Mouse (Mus musculus): ENCODE measurements at regions not wholly inside any gene's neighbourhood (a gene's known extent, or its start where the extent isn't known, plus 50 kb on each side); places are given as distances from the start of the nearest gene placed in this dataset.

DNA sequence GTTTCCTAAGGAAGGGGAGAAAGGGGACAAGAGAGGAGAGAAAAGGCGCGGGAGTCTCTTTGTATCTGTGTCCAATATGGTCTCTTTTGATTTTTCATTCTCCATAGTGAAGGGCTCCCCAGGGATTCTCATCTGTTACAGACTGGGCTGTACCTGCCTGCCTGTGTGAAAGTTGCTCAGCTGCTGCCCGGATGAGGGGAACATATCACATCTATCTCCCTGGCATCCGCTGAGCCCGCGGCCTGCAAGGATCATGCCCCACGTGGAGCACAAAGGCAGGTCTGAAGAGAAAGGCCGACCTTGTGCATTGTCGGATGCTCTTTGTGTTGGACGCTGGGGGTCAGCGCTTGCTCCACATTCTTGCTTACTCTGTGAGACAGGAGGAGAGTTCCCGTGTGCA is 85.5 kb downstream of the Olig3 start:
- no peaks in the 10 kb centered on the region for H3K36me3 ChIP-seq (ENCODE audit: insufficient read depth)
- no peaks in the 10 kb centered on the region for H3K9me3 ChIP-seq (ENCODE audit: low read depth, low read length)
- H3K4me2 ChIP-seq: no peak overlapping the region
- ATAC-seq (ENCODE audit: insufficient read depth) (no peak), DNase-seq (no peak)
- TF ChIP-seq CTCF (IDR thresholded peaks at IDR 0.05; ENCODE audit: low read depth): no peak
- 48% methylated on average over 12 of the region's 12 CpGs for WGBS
- 0 out of 2 replicates have a peak, but pooled peaks cover 4% of the 10 kb centered on the region for H3K27me3 ChIP-seq (ENCODE audit: insufficient read depth, low read length)
- no peak overlapping the region for H3K27ac ChIP-seq (ENCODE audit: low read depth)
- H3K4me1 ChIP-seq (ENCODE audit: insufficient read depth): no peaks in the 10 kb centered on the region
- H3K4me3 ChIP-seq (ENCODE audit: low read depth, low read length): no peak overlapping the region
- no peak overlapping the region for H3K9ac ChIP-seq

DNA sequence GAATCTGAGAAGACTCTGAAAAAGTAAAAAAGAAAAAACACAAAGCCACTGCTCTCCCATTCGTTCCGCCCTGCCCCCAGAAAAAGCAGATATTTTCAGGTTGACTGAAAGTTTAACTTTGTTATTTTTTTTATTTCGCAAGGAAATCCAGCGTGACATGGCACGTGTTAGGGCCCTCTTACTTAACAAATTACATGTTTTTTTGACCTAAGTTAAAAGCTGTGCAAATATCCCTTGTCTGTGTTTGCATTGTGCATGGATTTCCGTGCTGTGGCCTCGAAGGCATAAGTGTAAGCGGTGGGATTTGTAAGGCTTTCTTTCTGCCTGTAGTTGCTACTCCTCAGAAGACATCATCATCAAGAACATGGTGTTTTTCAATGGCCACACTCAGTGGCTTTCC is 87.2 kb downstream of the Olig3 start:
- Histone ChIP-seq H3K27ac (ENCODE audit: low read depth) (no peak overlapping the region), H3K9ac (no peak overlapping the region), H3K4me3 (ENCODE audit: low read depth, low read length) (no peak overlapping the region), H3K27me3 (ENCODE audit: insufficient read depth, low read length) (0 out of 2 replicates have a peak, but pooled peaks cover 4% of the 10 kb centered on the region), H3K4me2 (no peak overlapping the region), H3K9me3 (ENCODE audit: low read depth, low read length) (no peaks in the 10 kb centered on the region), H3K4me1 (ENCODE audit: insufficient read depth) (no peaks in the 10 kb centered on the region), H3K36me3 (ENCODE audit: insufficient read depth) (no peaks in the 10 kb centered on the region)
- ATAC-seq (ENCODE audit: insufficient read depth): no peak
- no peak for TF ChIP-seq CTCF (IDR thresholded peaks at IDR 0.05; ENCODE audit: low read depth)
- 37% methylated on average over 8 of the region's 8 CpGs for WGBS
- DNase-seq: no peak

DNA sequence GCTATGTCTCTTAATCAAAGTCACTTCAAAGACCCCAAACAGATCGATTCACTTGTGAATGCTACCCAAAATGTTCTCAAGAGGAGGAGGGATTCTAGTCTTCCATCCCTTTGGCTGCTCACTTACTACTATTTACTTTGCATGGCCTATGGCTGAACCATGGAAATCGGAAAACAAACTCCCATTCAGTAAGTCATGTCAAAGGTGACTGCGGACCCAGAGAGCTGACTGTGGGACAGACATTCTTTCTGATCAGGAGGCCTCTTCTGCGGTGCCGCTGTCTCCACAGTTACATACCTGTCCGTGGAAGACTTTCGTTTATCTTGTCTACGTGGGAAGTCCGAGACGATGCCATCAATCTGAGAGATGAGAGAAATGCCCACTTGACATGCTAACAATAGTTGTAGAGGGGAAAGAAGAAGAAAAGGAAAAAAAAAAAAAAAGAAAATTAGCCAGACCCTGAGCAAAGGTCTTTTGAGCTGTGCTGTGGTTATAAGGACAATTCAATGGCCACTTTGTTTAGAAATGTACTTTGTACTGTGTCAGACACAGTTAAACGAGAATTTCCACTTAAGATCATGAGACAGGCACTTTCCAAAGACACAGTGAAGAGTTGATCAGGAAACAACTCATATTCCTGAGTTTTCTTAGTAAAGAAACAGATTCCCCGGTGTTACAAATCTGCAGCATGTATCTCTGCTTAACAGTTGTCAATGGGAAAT is 92.7 kb downstream of the Olig3 start:
- no peak overlapping the region for H3K4me2 ChIP-seq
- 41% methylated on average over 12 of the region's 12 CpGs for WGBS
- TF ChIP-seq CTCF (IDR thresholded peaks at IDR 0.05; ENCODE audit: low read depth): no peak

DNA sequence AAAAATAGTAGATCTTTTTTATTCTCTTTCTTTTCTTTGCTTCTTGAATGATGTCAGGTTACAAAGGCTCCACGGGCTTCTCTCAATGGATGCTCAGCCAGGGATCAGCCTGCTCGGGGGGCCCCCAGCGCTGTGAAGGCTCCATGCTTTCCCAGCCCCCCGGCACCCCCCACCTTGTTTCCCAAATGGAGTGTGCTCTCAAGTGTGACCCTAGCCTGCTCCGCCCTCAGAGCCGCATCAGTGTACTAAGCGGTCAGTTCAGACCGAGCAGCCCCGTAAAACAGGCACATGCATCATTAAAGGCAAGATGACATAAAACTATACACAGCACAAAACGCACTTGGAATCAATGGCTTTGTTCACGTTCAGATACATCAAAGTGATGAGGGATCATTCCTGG is 102.7 kb downstream of the Olig3 start:
- no peak for TF ChIP-seq CTCF (IDR thresholded peaks at IDR 0.05; ENCODE audit: low read depth)
- no peak overlapping the region for H3K9ac ChIP-seq
- H3K27me3 ChIP-seq (ENCODE audit: insufficient read depth, low read length): no peaks in the 10 kb centered on the region
- H3K4me2 ChIP-seq: no peak overlapping the region
- no peaks in the 10 kb centered on the region for H3K36me3 ChIP-seq (ENCODE audit: insufficient read depth)
- ATAC-seq (ENCODE audit: insufficient read depth): no peak
- WGBS: 62% methylated on average over 11 of the region's 11 CpGs
- H3K4me1 ChIP-seq (ENCODE audit: insufficient read depth): no peaks in the 10 kb centered on the region
- no peak overlapping the region for H3K27ac ChIP-seq (ENCODE audit: low read depth)
- H3K9me3 ChIP-seq (ENCODE audit: low read depth, low read length): no peaks in the 10 kb centered on the region
- no peak overlapping the region for H3K4me3 ChIP-seq (ENCODE audit: low read depth, low read length)
- no peak for DNase-seq

More for the DNA sequence above, 92.7 kb downstream of the Olig3 start:
- no peaks in the 10 kb centered on the region for H3K36me3 ChIP-seq (ENCODE audit: insufficient read depth)
- no peak overlapping the region for H3K27ac ChIP-seq (ENCODE audit: low read depth)
- no peaks in the 10 kb centered on the region for H3K9me3 ChIP-seq (ENCODE audit: low read depth, low read length)
- no peaks in the 10 kb centered on the region for H3K4me1 ChIP-seq (ENCODE audit: insufficient read depth)
- DNase-seq (no peak), ATAC-seq (ENCODE audit: insufficient read depth) (no peak)
- no peak overlapping the region for H3K4me3 ChIP-seq (ENCODE audit: low read depth, low read length)
- H3K9ac ChIP-seq: no peak overlapping the region
- H3K27me3 ChIP-seq (ENCODE audit: insufficient read depth, low read length): no peaks in the 10 kb centered on the region

DNA sequence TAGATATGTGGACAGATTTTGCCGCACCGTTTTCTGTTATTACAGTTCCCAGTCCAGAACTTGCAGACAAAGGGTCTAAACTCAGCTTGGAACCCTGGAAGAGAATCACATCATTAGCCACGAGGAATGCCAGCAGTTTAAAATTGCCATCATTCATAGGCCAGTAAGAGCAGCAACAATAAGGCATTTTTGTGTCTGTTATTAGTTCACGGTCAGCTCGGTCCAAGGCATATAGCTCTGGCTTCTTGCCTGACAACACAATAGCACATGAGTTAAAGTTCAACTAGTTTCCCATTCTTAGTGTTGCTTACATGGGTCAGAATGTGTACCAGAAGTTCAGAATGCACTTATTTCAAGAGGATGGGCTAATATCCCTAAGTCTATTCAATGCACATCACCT is 103.4 kb downstream of the Olig3 start:
- H3K9me3 ChIP-seq (ENCODE audit: low read depth, low read length): no peaks in the 10 kb centered on the region
- WGBS: 73% methylated on average over 5 of the region's 5 CpGs
- H3K27ac ChIP-seq (ENCODE audit: low read depth): no peak overlapping the region

DNA sequence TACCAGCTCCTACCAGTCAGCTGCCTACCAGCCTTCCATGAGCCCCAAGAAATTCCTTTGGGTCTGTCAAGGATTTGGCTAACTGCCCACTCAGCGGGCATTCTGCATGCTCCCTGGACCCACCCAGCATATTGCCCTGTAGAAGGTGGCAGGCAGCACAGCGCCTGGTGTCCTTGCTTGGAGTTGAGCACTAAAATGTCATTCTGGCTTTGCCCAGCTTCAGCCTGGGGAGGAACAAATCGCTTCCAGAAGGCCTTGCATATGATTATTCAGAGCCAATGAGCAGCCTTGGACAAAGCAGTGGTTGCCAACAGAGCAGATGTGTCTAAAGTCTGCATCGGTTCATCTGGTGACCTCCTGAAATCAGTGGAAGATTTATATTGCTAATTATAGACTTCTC is 103.8 kb downstream of the Olig3 start:
- WGBS: 67% methylated on average over 4 of the region's 4 CpGs
- no peak overlapping the region for H3K4me3 ChIP-seq (ENCODE audit: low read depth, low read length)
- H3K9ac ChIP-seq: no peak overlapping the region
- H3K9me3 ChIP-seq (ENCODE audit: low read depth, low read length): no peaks in the 10 kb centered on the region
- H3K4me2 ChIP-seq: no peak overlapping the region
- H3K36me3 ChIP-seq (ENCODE audit: insufficient read depth): no peaks in the 10 kb centered on the region
- no peak overlapping the region for H3K27ac ChIP-seq (ENCODE audit: low read depth)
- ATAC-seq (ENCODE audit: insufficient read depth) (no peak), DNase-seq (no peak)
- H3K27me3 ChIP-seq (ENCODE audit: insufficient read depth, low read length): no peaks in the 10 kb centered on the region
- no peak for TF ChIP-seq CTCF (IDR thresholded peaks at IDR 0.05; ENCODE audit: low read depth)
- no peaks in the 10 kb centered on the region for H3K4me1 ChIP-seq (ENCODE audit: insufficient read depth)

More for the DNA sequence above, 103.4 kb downstream of the Olig3 start:
- Histone ChIP-seq H3K9ac (no peak overlapping the region), H3K4me2 (no peak overlapping the region), H3K4me1 (ENCODE audit: insufficient read depth) (no peaks in the 10 kb centered on the region), H3K4me3 (ENCODE audit: low read depth, low read length) (no peak overlapping the region), H3K36me3 (ENCODE audit: insufficient read depth) (no peaks in the 10 kb centered on the region), H3K27me3 (ENCODE audit: insufficient read depth, low read length) (no peaks in the 10 kb centered on the region)
- no peak for ATAC-seq (ENCODE audit: insufficient read depth)
- DNase-seq: no peak
- TF ChIP-seq CTCF (IDR thresholded peaks at IDR 0.05; ENCODE audit: low read depth): no peak

DNA sequence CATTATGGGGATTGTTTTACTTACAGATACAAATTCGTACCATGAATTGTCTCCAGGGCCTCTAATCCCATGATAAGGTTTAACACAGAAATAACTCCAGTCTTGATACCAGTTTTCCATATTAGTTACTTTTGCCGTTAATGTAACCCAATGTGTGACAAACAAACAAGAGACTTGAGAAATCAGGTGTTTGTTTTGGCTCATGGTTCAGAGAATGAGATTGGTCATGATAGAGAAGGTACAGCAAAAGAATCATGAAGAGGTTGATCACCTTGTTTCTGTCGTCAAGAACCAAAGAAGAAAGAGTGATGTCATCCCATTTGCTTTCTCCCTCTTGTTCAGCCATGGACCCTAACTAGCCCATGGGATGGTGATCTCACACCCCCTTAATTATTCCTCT is 107.5 kb downstream of the Olig3 start:
- no peak overlapping the region for H3K27ac ChIP-seq (ENCODE audit: low read depth)
- H3K9me3 ChIP-seq (ENCODE audit: low read depth, low read length): no peaks in the 10 kb centered on the region
- no peak overlapping the region for H3K9ac ChIP-seq
- no peak for DNase-seq
- no peak overlapping the region for H3K4me2 ChIP-seq
- no peaks in the 10 kb centered on the region for H3K27me3 ChIP-seq (ENCODE audit: insufficient read depth, low read length)
- 71% methylated on average over 3 of the region's 3 CpGs for WGBS
- no peak for TF ChIP-seq CTCF (IDR thresholded peaks at IDR 0.05; ENCODE audit: low read depth)
- H3K4me3 ChIP-seq (ENCODE audit: low read depth, low read length): no peak overlapping the region
- no peaks in the 10 kb centered on the region for H3K36me3 ChIP-seq (ENCODE audit: insufficient read depth)
- no peaks in the 10 kb centered on the region for H3K4me1 ChIP-seq (ENCODE audit: insufficient read depth)
- no peak for ATAC-seq (ENCODE audit: insufficient read depth)
